Mouse (Mus musculus) midbrain, embryonic 11.5 days (tissue): ENCODE measurements around the gene Sstr5. TPM values are rescaled to one million over a fixed set of nuclear protein-coding genes. Genes with fewer than 3 reads are reported as not detected.

Source experiments
- ATAC-seq: fragments of 200-750 bp; cut with Nextera tagmentation; 2 replicates; pipeline ENCODE4 v1.8.0; 2017; ENCODE audit warnings: moderate TSS enrichment, moderate library complexity; ENCODE audit not compliant: low FRiP score
- DNase-seq: peaks from one replicate; pipeline ENCODE4 v3.0.0; 2015; ENCODE audit warnings: low spot score; ENCODE audit errors: missing footprints
- H3K27ac ChIP-seq: fragments of 300-500 bp; sonication (generic); 2 replicates; pipeline ENCODE4 v1.5.1; 2014; ENCODE audit warnings: low read depth, low read length
- H3K27me3 ChIP-seq: fragments of 300-500 bp; sonication (generic); 2 replicates; pipeline ENCODE4 v1.6.1; 2014; ENCODE audit warnings: mild to moderate bottlenecking, low read length, moderate library complexity, mixed read lengths; ENCODE audit not compliant: control insufficient read depth, insufficient read depth
- H3K36me3 ChIP-seq: fragments of 300-500 bp; sonication (generic); 2 replicates; pipeline ENCODE4 v1.6.1; 2014; ENCODE audit warnings: mild to moderate bottlenecking, low read length, moderate library complexity, mixed read lengths; ENCODE audit not compliant: control insufficient read depth, insufficient read depth
- H3K4me1 ChIP-seq: fragments of 300-500 bp; sonication (generic); 2 replicates; pipeline ENCODE4 v1.6.1; 2014; ENCODE audit warnings: low read length; ENCODE audit not compliant: control insufficient read depth, insufficient read depth
- H3K4me2 ChIP-seq: fragments of 300-500 bp; sonication (generic); 2 replicates; pipeline ENCODE4 v1.6.1; 2014; ENCODE audit warnings: mild to moderate bottlenecking, moderate library complexity
- H3K4me3 ChIP-seq: fragments of 300-500 bp; sonication (generic); 2 replicates; pipeline ENCODE4 v1.5.1; 2014; ENCODE audit warnings: low read depth, low read length
- H3K9ac ChIP-seq: fragments of 300-500 bp; sonication (generic); 2 replicates; pipeline ENCODE4 v1.6.1; 2014; ENCODE audit warnings: low read length
- H3K9me3 ChIP-seq: fragments of 300-500 bp; sonication (generic); 2 replicates; pipeline ENCODE4 v1.6.1; 2016; ENCODE audit warnings: low read length; ENCODE audit not compliant: control insufficient read depth
- WGBS: fragments of 180-500 bp; shearing (Covaris S2); extraction: QIAGEN DNeasy Blood & Tissue Kit; methylation state at CpG from one replicate; pipeline ENCODE4 v1.1.7; 2014; 5-methylcytosine and 5-hydroxymethylcytosine counted together
- polyA plus RNA-seq: library from polyadenylated mRNA; unstranded; fragments of >200 nt; fragmentation: Nextera tagmentation; extraction: Ambion mirVana; gene quantifications from 2 replicates; pipeline ENCODE4 v1.2.1, GENCODE M21; 2014

Sstr5 gene
- polyA plus RNA-seq, 1 experiment from 2014 or later = not detected

DNA sequence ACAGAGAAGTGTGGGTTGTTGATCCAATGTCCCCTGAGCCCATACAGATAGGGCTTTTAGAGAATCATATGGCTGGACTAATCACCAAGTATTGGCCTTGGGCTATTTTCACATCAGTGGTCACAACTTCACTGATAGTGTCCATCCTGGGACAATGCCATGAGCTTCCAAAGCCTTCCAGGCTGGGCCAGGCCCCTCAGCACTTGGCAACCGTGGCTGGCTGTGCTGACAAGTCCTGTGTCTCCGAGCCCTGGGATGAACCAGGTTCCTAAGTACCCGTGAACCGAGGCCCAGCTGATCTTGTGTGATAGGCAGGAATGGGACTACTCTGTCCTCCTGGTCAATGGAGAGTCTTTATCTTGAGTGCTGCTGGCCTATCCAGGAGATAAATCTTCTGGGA, 33.0 kb downstream of the Sstr5 start:
- Histone ChIP-seq H3K4me3 (no peak overlapping the region), H3K4me2 (no peak overlapping the region)
- WGBS = 93% methylated on average over 4 of the region's 4 CpGs

DNA sequence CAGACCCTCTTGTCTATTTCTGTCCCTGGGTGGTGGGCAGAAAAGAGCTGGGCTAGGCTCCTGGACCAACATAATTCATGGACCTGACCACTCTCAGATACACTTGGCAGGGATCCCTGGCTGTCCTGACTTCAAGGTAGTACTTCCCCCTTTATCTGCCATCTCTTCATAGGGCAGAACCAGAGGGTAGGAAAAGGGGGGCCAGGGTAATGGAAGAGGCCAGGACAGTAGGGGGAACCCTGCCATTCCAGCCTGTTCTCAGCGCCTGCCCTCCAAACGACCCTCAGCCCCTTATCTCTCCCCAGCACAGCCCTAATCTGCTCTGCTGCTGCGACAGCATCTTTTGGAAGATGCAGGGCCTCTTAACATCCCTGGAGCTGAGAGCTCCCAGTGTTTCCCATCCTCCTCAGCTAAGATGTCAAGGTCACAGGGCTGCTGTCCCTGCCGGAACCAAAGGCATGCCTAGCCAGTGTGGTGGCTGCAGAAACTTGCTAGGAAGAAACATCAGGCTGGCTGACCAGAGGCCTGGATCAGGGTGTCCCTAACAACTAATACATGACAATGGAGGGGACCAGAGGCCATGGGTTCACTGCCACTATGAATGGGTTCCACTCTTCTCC, 33.7 kb downstream of the Sstr5 start:
- no peak overlapping the region for H3K4me2 ChIP-seq
- H3K4me1 ChIP-seq = peaks cover 7% of the 10 kb centered on the region
- no peak overlapping the region for H3K4me3 ChIP-seq
- no peak for DNase-seq
- no peak overlapping the region for H3K27ac ChIP-seq
- no peaks in the 10 kb centered on the region for H3K27me3 ChIP-seq
- ATAC-seq = no peak
- no peaks in the 10 kb centered on the region for H3K9me3 ChIP-seq
- no peak overlapping the region; the same call in 1 of the 2 replicates for H3K9ac ChIP-seq
- H3K36me3 ChIP-seq = no peaks in the 10 kb centered on the region
- 60% methylated on average over 4 of the region's 4 CpGs for WGBS

More for the DNA sequence above, 33.0 kb downstream of the Sstr5 start:
- Histone ChIP-seq H3K4me1 (peaks cover 7% of the 10 kb centered on the region), H3K9ac (no peak overlapping the region), H3K27me3 (no peaks in the 10 kb centered on the region), H3K36me3 (no peaks in the 10 kb centered on the region), H3K9me3 (no peaks in the 10 kb centered on the region), H3K27ac (no peak overlapping the region)
- ATAC-seq = no peak
- DNase-seq = no peak

DNA sequence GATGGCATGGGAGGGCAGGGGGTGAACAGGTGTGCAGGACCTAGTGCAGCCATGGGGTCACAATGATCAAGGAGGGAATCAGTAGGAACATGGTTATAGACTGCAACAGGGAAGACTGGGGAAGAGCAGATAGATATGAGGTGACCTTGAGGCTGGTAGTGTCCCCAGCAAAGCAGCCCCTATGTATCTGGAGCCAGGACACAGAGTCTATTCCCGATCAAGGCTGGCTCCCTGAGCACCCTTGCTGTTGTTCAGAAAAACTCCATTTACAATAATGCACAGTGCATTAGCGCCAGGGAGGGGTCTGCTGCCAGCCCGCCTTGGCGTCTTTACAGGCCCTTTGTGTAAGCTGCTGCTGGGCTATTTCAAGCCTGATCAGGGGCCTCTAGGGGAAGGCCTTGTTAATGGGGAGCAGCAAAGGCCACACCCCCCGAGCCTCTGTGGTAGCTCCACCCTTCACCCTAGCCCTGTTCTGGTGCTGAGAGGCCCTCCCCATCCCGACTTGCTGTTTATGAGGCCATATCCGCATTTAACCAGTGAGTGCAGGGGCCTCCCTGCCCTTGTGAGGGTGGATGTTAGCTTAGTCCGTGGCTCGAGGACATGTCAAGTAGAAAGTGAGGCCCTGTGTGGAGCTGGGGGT, 34.7 kb downstream of the Sstr5 start:
- 38% methylated on average over 9 of the region's 9 CpGs for WGBS
- Histone ChIP-seq H3K27ac (no peak overlapping the region), H3K9ac (peak overlapping the region; percentile 33; the same call in 1 of the 2 replicates), H3K36me3 (no peaks in the 10 kb centered on the region), H3K9me3 (no peaks in the 10 kb centered on the region), H3K4me1 (peaks cover 7% of the 10 kb centered on the region), H3K4me3 (no peak overlapping the region), H3K27me3 (no peaks in the 10 kb centered on the region), H3K4me2 (no peak overlapping the region)
- ATAC-seq = peak; percentile 52; the same call in 1 of the 2 replicates
- DNase-seq = no peak

DNA sequence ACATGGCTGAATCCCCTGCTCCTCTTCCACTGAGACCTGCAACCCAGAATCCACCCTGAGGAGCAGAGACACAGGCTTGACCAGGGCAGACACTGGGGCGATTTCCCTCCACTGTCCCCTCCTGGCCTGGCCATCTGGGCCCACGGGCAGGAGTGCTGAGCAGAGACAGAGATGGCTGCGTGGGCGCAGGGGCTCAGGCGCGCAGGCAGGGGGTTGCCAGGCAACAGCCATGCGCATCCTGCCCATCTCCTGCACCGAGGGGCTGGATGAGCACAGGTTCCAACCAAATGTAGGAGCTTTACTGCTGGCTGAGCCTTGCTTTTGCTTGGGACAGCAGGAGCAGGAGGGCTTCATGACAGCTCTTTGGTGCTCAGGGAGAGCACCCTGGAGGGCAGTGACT, 40.5 kb downstream of the Sstr5 start:
- Histone ChIP-seq H3K27ac (no peak overlapping the region), H3K36me3 (no peaks in the 10 kb centered on the region), H3K9ac (peak overlapping the region; percentile 18; the same call in 1 of the 2 replicates), H3K4me3 (no peak overlapping the region), H3K4me1 (no peaks in the 10 kb centered on the region), H3K9me3 (no peaks in the 10 kb centered on the region), H3K4me2 (no peak overlapping the region), H3K27me3 (no peaks in the 10 kb centered on the region)
- ATAC-seq (no peak), DNase-seq (no peak)
- 56% methylated on average over 8 of the region's 8 CpGs for WGBS

DNA sequence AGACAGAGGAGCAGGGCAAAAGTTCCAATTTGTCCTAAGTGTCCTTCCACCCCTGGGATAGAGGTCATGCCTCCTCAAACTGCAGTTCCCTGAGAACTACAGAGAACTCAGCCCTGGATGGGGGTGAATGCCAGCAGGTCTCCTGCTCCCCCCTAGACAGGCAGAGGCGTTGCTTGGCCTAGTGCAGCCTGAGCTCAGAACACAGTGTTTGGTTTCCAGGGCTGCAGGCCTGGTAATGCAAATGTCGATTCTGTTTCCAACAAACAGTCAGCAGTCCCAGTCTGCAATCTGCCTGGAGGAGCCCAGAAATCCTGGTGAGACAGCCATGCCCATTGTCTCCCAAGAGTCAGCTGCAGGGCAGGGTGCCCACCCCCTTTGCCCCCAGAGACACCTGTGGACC, 42.8 kb downstream of the Sstr5 start, which contains the start of gene Tekt4:
Gene Tekt4, plus strand, starts transcription at position 344 of the 400 bp plus-strand sequence.
- H3K27me3 ChIP-seq = no peaks in the 10 kb centered on the region
- WGBS = 61% methylated on average over 2 of the region's 2 CpGs
- H3K9me3 ChIP-seq = no peaks in the 10 kb centered on the region
- no peak within 1 kb of the TSS for H3K9ac ChIP-seq
- no peaks in the 10 kb centered on the region for H3K4me1 ChIP-seq
- H3K36me3 ChIP-seq = no peaks in the 10 kb centered on the region
- H3K27ac ChIP-seq = no peak within 1 kb of the TSS
- ATAC-seq (no peak), DNase-seq (no peak)
- no peak within 1 kb of the TSS for H3K4me2 ChIP-seq
- no peak within 1 kb of the TSS for H3K4me3 ChIP-seq

DNA sequence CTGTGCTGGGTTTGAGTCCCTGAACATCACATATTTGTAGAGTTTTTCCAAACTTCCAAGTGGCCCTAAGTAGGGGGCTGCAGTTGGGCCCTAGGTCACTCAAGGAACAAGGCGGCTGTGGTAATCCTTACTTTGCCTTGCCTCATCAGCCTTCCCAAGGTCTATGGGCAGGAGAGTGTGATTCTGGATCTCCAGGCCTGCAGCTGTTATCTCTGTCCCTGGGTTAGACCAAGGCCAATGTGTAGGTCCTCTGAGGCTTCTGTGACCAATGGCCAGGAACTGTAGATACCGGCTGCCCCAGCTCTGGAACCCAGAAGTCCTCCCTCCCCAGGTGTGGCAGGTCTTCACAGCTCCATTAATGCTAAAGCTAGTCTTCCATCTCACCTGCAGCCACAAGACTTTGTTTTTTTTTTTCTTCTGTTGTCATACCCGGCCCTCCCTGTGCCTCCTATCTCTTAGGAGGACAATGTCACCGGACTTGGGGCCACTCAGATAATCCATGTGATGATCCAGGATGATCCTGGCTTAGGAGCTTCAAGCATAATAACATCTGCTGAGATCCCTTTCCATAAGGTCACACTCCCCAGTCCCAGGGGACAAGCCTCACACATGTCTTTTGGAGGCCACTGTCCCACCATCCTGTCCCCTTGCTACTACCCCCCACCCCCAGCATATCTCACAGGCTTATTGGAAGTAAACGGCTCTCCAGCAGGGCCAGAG, 44.7 kb downstream of the Sstr5 start:
- 86% methylated on average over 5 of the region's 5 CpGs for WGBS
- Histone ChIP-seq H3K27me3 (no peaks in the 10 kb centered on the region), H3K4me1 (no peaks in the 10 kb centered on the region)

DNA sequence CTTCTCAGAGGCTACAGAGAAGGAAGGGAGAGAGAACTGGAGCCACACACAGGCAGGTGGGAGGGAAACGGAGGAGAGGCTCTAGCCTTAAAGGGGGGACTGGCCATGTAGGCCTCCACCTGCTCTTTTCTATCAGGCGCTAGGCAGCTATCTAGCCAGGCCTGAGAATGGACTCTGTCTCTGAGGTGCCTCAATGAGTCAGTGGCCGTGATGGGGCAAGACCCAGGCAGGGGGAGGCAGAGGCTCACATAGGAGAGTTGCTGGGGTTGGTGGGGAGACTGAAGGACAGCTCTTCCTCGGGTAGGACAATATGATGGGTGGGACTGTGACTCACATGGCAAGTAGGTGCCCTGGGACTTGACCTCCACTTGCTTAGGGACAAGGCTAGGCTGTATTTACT, 46.8 kb downstream of the Sstr5 start:
- Histone ChIP-seq H3K9ac (no peak overlapping the region), H3K4me1 (no peaks in the 10 kb centered on the region), H3K4me3 (no peak overlapping the region), H3K27ac (no peak overlapping the region), H3K4me2 (no peak overlapping the region), H3K9me3 (no peaks in the 10 kb centered on the region), H3K27me3 (no peaks in the 10 kb centered on the region), H3K36me3 (no peaks in the 10 kb centered on the region)
- no peak for ATAC-seq
- no peak for DNase-seq
- 75% methylated on average over 4 of the region's 4 CpGs for WGBS

More for the DNA sequence above, 44.7 kb downstream of the Sstr5 start:
- H3K27ac ChIP-seq = no peak overlapping the region
- H3K36me3 ChIP-seq = no peaks in the 10 kb centered on the region
- no peak overlapping the region for H3K4me2 ChIP-seq
- DNase-seq = no peak
- H3K4me3 ChIP-seq = no peak overlapping the region
- no peak overlapping the region for H3K9ac ChIP-seq
- no peak for ATAC-seq
- no peaks in the 10 kb centered on the region for H3K9me3 ChIP-seq

DNA sequence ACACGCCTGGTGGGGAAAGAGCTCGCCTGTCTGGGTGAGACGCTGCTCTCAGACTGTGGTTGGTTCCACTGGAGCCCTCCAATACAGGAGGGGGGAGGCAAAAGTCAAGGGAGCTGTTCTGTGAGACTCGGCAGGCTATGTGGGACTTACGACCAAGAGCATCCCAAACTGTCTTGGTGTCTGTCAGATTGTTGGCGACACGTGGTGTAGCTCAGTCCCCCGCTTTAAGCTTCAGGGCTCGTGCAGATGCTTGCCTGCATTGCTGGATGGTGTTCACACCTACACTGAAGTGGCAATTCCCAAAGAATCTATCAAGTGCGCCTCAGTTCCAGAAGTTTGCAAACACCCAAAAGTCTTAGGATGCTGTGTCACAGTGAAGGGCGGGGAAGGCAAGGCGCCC, 49.2 kb downstream of the Sstr5 start:
- Histone ChIP-seq H3K9me3 (no peaks in the 10 kb centered on the region), H3K9ac (no peak overlapping the region), H3K27me3 (no peaks in the 10 kb centered on the region), H3K4me3 (no peak overlapping the region), H3K4me2 (no peak overlapping the region), H3K36me3 (no peaks in the 10 kb centered on the region), H3K27ac (no peak overlapping the region), H3K4me1 (no peaks in the 10 kb centered on the region; the same call in 1 of the 2 replicates)
- no peak for ATAC-seq
- 83% methylated on average over 12 of the region's 12 CpGs for WGBS
- DNase-seq = no peak

DNA sequence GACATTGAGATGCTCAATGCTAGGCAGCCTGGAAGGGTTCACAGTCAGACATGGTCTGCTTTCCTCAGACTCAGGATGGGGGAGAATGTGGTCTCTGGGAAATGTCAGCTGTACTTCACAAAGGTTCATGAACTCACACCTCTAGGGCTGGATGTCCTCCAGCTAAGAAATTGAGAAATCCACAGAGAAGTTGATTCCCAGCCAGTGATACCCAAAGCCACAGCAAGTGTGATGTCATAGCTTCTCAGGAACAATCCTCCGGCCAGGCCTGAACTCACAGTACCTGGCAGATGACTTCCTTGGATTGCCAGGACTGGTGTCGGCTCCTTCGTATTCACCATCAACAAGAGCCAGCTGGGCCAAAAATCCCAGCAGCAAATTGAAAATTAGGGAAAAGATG, 51.2 kb downstream of the Sstr5 start:
- H3K9me3 ChIP-seq = no peaks in the 10 kb centered on the region
- H3K36me3 ChIP-seq = no peaks in the 10 kb centered on the region
- H3K4me2 ChIP-seq = no peak overlapping the region
- no peak overlapping the region for H3K9ac ChIP-seq
- H3K4me1 ChIP-seq = no peaks in the 10 kb centered on the region; the same call in 1 of the 2 replicates
- H3K27ac ChIP-seq = no peak overlapping the region
- WGBS = 88% methylated on average over 3 of the region's 3 CpGs
- no peaks in the 10 kb centered on the region for H3K27me3 ChIP-seq
- DNase-seq (no peak), ATAC-seq (no peak)
- no peak overlapping the region for H3K4me3 ChIP-seq
